Comparison of ENCODE assay signal across 19 mouse cellular contexts in genomic region chr8:106131488-106132222, GRCm38 (mm10). TPM values are rescaled to one million over a fixed set of nuclear protein-coding genes. Genes with fewer than 3 reads are reported as not detected.
DNase-seq lines count a peak whose midpoint lies in the region; ATAC-seq and TF ChIP-seq lines count a peak whose summit lies in the region.
"Had no signal": no experiment of that assay in that cellular context is flagged by ENCODE, and none has a peak within 500 bp of the region (broad histone marks: within the 10 kb centered on the region; RNA-seq: fewer than 3 reads in every experiment).

No protein-coding gene starts in this region.

- no peak overlapping the region for H3K9ac ChIP-seq in heart, embryonic 12.5 days
- no peak overlapping the region for H3K9ac ChIP-seq in liver, embryonic 13.5 days
- H3K9ac ChIP-seq in hindbrain, embryonic 13.5 days, result no peak overlapping the region
- H3K9ac ChIP-seq: embryonic facial prominence, embryonic 12.5 days; forebrain, embryonic 15.5 days; hindbrain, embryonic 12.5 days had no signal

- DNase-seq in heart, adult 11 months, result peak; percentile 76
- peak; percentile 30 for DNase-seq in MEL-GATA-1-ER (ENCODE audit: extremely low read depth, low read depth)
- no peak for DNase-seq in liver, embryonic 13.5 days
- DNase-seq in left cerebral cortex, adult 2 months (ENCODE audit: extremely low spot score in 1 of 2, low spot score in 2 of 2), result no peak
- DNase-seq: adrenal gland, adult 2 months; adrenal gland, postnatal 36 days; cerebellum, adult 11 months; cerebellum, adult 8-10 months; cerebellum, postnatal 14 days; gastrocnemius, postnatal 10 days; heart, adult 2 months; heart, postnatal 10 days; heart, postnatal 4 days had no signal

- intact Hi-C loops in left cerebral cortex, adult 2 months (cut with DNase I), result no loop called here

- no peak overlapping the region for H3K27ac ChIP-seq in heart, embryonic 12.5 days (ENCODE audit: poor library complexity, severe bottlenecking)
- H3K27ac ChIP-seq in liver, embryonic 13.5 days, result no peak overlapping the region
- H3K27ac ChIP-seq in left cerebral cortex, adult 2 months, result no peak overlapping the region
- H3K27ac ChIP-seq in hindbrain, embryonic 13.5 days, result no peak overlapping the region
- H3K27ac ChIP-seq: embryonic facial prominence, embryonic 12.5 days; forebrain, embryonic 15.5 days; heart, adult 2 months; hindbrain, embryonic 12.5 days had no signal

- TF ChIP-seq CTCF in left cerebral cortex, adult 2 months (IDR thresholded peaks at IDR 0.05), result no peak

- no peaks in the 10 kb centered on the region for H3K9me3 ChIP-seq in heart, embryonic 12.5 days (replicated peaks)
- no peaks in the 10 kb centered on the region for H3K9me3 ChIP-seq in liver, embryonic 13.5 days (replicated peaks)
- no peaks in the 10 kb centered on the region for H3K9me3 ChIP-seq in hindbrain, embryonic 13.5 days
- H3K9me3 ChIP-seq: embryonic facial prominence, embryonic 12.5 days; forebrain, embryonic 15.5 days; hindbrain, embryonic 12.5 days had no signal

- peaks cover 53% of the 10 kb centered on the region for H3K36me3 ChIP-seq in heart, embryonic 12.5 days
- H3K36me3 ChIP-seq in liver, embryonic 13.5 days, result peaks cover 64% of the 10 kb centered on the region
- peaks cover 56% of the 10 kb centered on the region for H3K36me3 ChIP-seq in hindbrain, embryonic 13.5 days

- H3K4me1 ChIP-seq in heart, embryonic 12.5 days (replicated peaks), result peaks cover 17% of the 10 kb centered on the region
- H3K4me1 ChIP-seq in liver, embryonic 13.5 days (replicated peaks), result peaks cover 38% of the 10 kb centered on the region
- H3K4me1 ChIP-seq in hindbrain, embryonic 13.5 days (replicated peaks), result peaks cover 12% of the 10 kb centered on the region

- H3K4me3 ChIP-seq in heart, embryonic 12.5 days, result no peak overlapping the region
- H3K4me3 ChIP-seq in liver, embryonic 13.5 days (replicated peaks), result no peak overlapping the region
- H3K4me3 ChIP-seq in left cerebral cortex, adult 2 months, result no peak overlapping the region
- no peak overlapping the region for H3K4me3 ChIP-seq in hindbrain, embryonic 13.5 days
- H3K4me3 ChIP-seq: embryonic facial prominence, embryonic 12.5 days; forebrain, embryonic 15.5 days; heart, adult 2 months; hindbrain, embryonic 12.5 days had no signal

- no peak overlapping the region for H3K4me2 ChIP-seq in heart, embryonic 12.5 days
- H3K4me2 ChIP-seq in liver, embryonic 13.5 days, result no peak overlapping the region
- H3K4me2 ChIP-seq in hindbrain, embryonic 13.5 days, result no peak overlapping the region
- H3K4me2 ChIP-seq: embryonic facial prominence, embryonic 12.5 days; forebrain, embryonic 15.5 days; hindbrain, embryonic 12.5 days had no signal

- WGBS in heart, embryonic 12.5 days, result 82% methylated on average over 7 of the region's 7 CpGs
- 40% methylated on average over 7 of the region's 7 CpGs for WGBS in liver, embryonic 13.5 days (ENCODE audit: insufficient replicate concordance)
- WGBS in hindbrain, embryonic 13.5 days, result 90% methylated on average over 7 of the region's 7 CpGs

- H3K27me3 ChIP-seq in heart, embryonic 12.5 days (replicated peaks), result peaks cover 42% of the 10 kb centered on the region
- peaks cover 42% of the 10 kb centered on the region for H3K27me3 ChIP-seq in liver, embryonic 13.5 days
- peaks cover 46% of the 10 kb centered on the region for H3K27me3 ChIP-seq in hindbrain, embryonic 13.5 days

- ATAC-seq in heart, embryonic 12.5 days (ENCODE audit: insufficient number of reproducible peaks, low FRiP score), result no peak
- ATAC-seq in liver, embryonic 13.5 days (ENCODE audit: low read depth), result peak; percentile 9; the same call in 1 of the 2 replicates
- peak; percentile 62 for ATAC-seq in megakaryocyte-erythroid progenitor cell, adult 5-6 weeks (replicated peaks; ENCODE audit: low FRiP score, low TSS enrichment, poor library complexity, severe bottlenecking)
- ATAC-seq in hindbrain, embryonic 13.5 days (ENCODE audit: low FRiP score), result no peak
- ATAC-seq: forebrain, embryonic 15.5 days had no signal

RNA-seq across cellular contexts. Expression of gene Esrp2, which starts 5.1 kb away (rescaled TPM):
- polyA plus RNA-seq in heart, embryonic 12.5 days (2016; fragmentation: Nextera tagmentation; extraction: Ambion mirVana), result 0.77 and 0.85 TPM in 2 replicates
- polyA plus RNA-seq in liver, embryonic 13.5 days (2015; fragmentation: Nextera tagmentation; extraction: Ambion mirVana), result 6.2 and 7.7 TPM in 2 replicates
- 0.68 and 1.4 TPM in 2 replicates for total RNA-seq in megakaryocyte-erythroid progenitor cell, adult 5-6 weeks (2014; fragmentation: Nextera tagmentation)
- total RNA-seq in megakaryocyte-erythroid progenitor cell, adult 5-6 weeks (2017), result not detected in 2 replicates
- total RNA-seq in left cerebral cortex, adult 2 months (2021), result under 1 TPM in 1 of 2 experiments, not detected in 1; 0.41 TPM
- polyA plus RNA-seq in hindbrain, embryonic 13.5 days (2015; fragmentation: Nextera tagmentation; extraction: Ambion mirVana), result 0.14 and 0.26 TPM in 2 replicates

RNA-seq across cellular contexts. Expression of gene Pla2g15, which starts 18.5 kb away (rescaled TPM):
- polyA plus RNA-seq in heart, embryonic 12.5 days (2016; fragmentation: Nextera tagmentation; extraction: Ambion mirVana), result 10.5 and 11.4 TPM in 2 replicates
- 6.9 and 8.3 TPM in 2 replicates for polyA plus RNA-seq in liver, embryonic 13.5 days (2015; fragmentation: Nextera tagmentation; extraction: Ambion mirVana)
- total RNA-seq in megakaryocyte-erythroid progenitor cell, adult 5-6 weeks (2014; fragmentation: Nextera tagmentation), result 2.7 and 3.2 TPM in 2 replicates
- 0.84 and 3.2 TPM in 2 replicates for total RNA-seq in megakaryocyte-erythroid progenitor cell, adult 5-6 weeks (2017)
- total RNA-seq in left cerebral cortex, adult 2 months (2021), result 10 to 100 TPM; 24.4 to 24.8 TPM
- 20.0 and 22.3 TPM in 2 replicates for polyA plus RNA-seq in hindbrain, embryonic 13.5 days (2015; fragmentation: Nextera tagmentation; extraction: Ambion mirVana)

RNA-seq across cellular contexts. Expression of gene Slc7a6, which starts 37.0 kb away (rescaled TPM):
- 35.4 and 36.5 TPM in 2 replicates for polyA plus RNA-seq in heart, embryonic 12.5 days (2016; fragmentation: Nextera tagmentation; extraction: Ambion mirVana)
- 10.5 and 14.0 TPM in 2 replicates for polyA plus RNA-seq in liver, embryonic 13.5 days (2015; fragmentation: Nextera tagmentation; extraction: Ambion mirVana)
- total RNA-seq in megakaryocyte-erythroid progenitor cell, adult 5-6 weeks (2014; fragmentation: Nextera tagmentation), result 2.6 and 4.2 TPM in 2 replicates
- total RNA-seq in megakaryocyte-erythroid progenitor cell, adult 5-6 weeks (2017), result 5.1 and 6.7 TPM in 2 replicates
- 10 to 100 TPM; 24.9 to 26.5 TPM for total RNA-seq in left cerebral cortex, adult 2 months (2021)
- polyA plus RNA-seq in hindbrain, embryonic 13.5 days (2015; fragmentation: Nextera tagmentation; extraction: Ambion mirVana), result 66.4 and 71.4 TPM in 2 replicates

Comparison
In these comparisons a context has a peak if more than half of its experiments do, and no peak if none do; other contexts are left out.
1. DNase-seq: peak in heart, adult 11 months (single experiment) and MEL-GATA-1-ER (single experiment); none in liver, embryonic 13.5 days (single experiment) and left cerebral cortex, adult 2 months (0 of 2).
2. ATAC-seq: peak in liver, embryonic 13.5 days (single experiment) and megakaryocyte-erythroid progenitor cell, adult 5-6 weeks (single experiment); none in heart, embryonic 12.5 days (single experiment) and hindbrain, embryonic 13.5 days (single experiment).